Mouse (Mus musculus) small intestine, adult 2 months (tissue): ENCODE measurements around the gene Atpaf2. TPM values are rescaled to one million over a fixed set of nuclear protein-coding genes. Genes with fewer than 3 reads are reported as not detected.

ENCODE experiments used
- H3K27ac ChIP-seq: fragments of 200-500 bp; 2 replicates; pipeline ENCODE4 v1.5.1; 2012; ENCODE audit warnings: low read depth, low read length, control low read depth, inconsistent platforms; ENCODE audit not compliant: insufficient read depth
- H3K27me3 ChIP-seq: fragments of 200-500 bp; 2 replicates; pipeline ENCODE4 v1.6.1; 2012; ENCODE audit warnings: mild to moderate bottlenecking, moderate library complexity, low read length, inconsistent platforms; ENCODE audit not compliant: control insufficient read depth, insufficient read depth
- H3K36me3 ChIP-seq: fragments of 200-500 bp; 2 replicates; pipeline ENCODE4 v1.6.1; 2012; ENCODE audit warnings: mild to moderate bottlenecking, low read length, control low read depth, inconsistent platforms; ENCODE audit not compliant: control insufficient read depth, insufficient read depth
- H3K4me1 ChIP-seq: fragments of 200-500 bp; 2 replicates; pipeline ENCODE4 v1.6.1; 2012; ENCODE audit warnings: low read length, inconsistent platforms, mixed read lengths; ENCODE audit not compliant: control insufficient read depth, insufficient read depth, insufficient read length
- H3K4me3 ChIP-seq: fragments of 200-500 bp; 2 replicates; pipeline ENCODE4 v1.5.1; 2012; ENCODE audit warnings: low read depth, mild to moderate bottlenecking, control low read depth, inconsistent platforms, low read length, moderate library complexity
- CTCF ChIP-seq: fragments of 200-500 bp; IDR thresholded peaks from 2 replicates; pipeline ENCODE4 v1.5.1; 2012; ENCODE audit warnings: low read depth, mild to moderate bottlenecking, control low read depth, inconsistent platforms, low read length, moderate library complexity, mixed read lengths; ENCODE audit not compliant: insufficient replicate concordance, insufficient read length; ENCODE audit errors: extremely low read depth
- POLR2A ChIP-seq: fragments of 200-500 bp; IDR thresholded peaks from 2 replicates; pipeline ENCODE4 v1.6.1; 2012; ENCODE audit warnings: low read depth, mild to moderate bottlenecking, control low read depth, inconsistent platforms, low read length, moderate library complexity
- WGBS: fragments of 180-500 bp; shearing (Covaris S2); methylation state at CpG from one replicate; pipeline ENCODE4 v1.1.7; 2018; 5-methylcytosine and 5-hydroxymethylcytosine counted together
- polyA plus RNA-seq: library from polyadenylated mRNA; depleted of rRNA; stranded (reverse); fragments of >200 nt; gene quantifications from 2 replicates; pipeline ENCODE4 v1.2.3, GENCODE M21; 2012; rRNA removed

The Atpaf2 gene
- polyA plus RNA-seq: 11.4 and 29.7 TPM in 2 replicates

DNA sequence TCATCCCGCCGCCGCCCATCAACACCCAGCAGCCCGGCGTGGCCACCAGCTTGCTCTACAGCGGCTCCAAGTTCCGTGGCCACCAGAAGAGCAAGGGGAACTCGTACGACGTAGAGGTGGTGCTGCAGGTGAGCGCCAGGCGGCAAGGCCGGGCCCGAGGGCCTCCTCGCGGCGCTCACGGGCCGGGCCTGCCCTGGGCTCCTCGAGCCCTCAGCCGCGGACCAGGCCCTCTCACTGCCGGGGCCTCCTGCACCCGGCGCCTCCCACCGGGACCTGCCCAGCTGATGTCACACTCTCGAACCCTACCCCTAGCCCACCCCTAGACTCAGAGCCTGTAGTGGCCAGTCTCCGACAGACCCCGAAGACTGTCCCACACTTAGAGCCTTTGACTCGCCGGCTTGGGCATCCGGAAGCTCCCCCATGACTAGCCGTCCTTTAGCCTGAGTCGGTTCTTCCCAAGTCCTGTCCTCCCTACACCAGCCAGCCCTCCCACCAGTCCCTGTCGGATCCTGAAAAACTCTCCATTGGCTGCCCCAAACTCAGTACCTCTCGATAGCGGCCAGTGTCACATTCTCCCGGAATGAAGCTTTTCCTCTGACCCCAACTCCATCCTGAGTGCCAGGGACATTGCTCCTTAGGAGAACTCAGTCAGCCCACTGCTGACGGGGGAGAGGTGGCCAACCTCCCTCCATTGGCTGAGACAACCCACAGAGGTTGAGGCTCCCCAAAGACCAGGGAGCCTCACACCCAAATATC is at the start of gene Atpaf2:
Atpaf2 (minus strand) TSS at position 741 of the 756 bp plus-strand sequence.
- peak within 1 kb of the TSS; percentile 77 for H3K27ac ChIP-seq
- under 1% methylated on average over 39 of the region's 39 CpGs for WGBS
- H3K4me3 ChIP-seq: peak within 1 kb of the TSS; percentile 84
- H3K36me3 ChIP-seq: no peaks in the 10 kb centered on the region
- no peak for TF ChIP-seq POLR2A
- TF ChIP-seq CTCF: no peak
- H3K4me1 ChIP-seq: peaks cover 2% of the 10 kb centered on the region; the same call in 1 of the 2 replicates
- no peaks in the 10 kb centered on the region for H3K27me3 ChIP-seq

DNA sequence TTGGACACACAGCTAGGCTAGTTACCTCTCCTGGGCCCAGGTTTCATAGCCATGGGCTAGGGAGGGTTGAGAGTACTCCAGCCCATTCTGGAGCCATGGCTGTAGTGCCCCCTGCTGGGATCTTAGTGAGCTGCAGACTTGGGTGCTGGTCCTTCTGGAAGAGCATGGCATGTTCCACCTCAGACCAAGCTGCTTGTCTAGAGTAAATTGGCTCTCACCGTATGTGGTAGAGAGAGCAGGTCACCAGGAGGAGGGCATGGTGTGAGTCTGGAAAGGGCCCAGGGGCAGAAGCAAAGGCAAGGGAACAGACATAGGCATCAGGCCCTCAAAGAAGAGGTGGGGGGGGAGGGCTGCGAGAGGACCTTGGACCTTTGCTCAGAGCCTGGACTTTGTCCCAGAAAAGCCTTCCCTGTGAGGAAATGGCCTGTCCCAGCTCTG is 47.7 kb upstream of the Atpaf2 start:
- TF ChIP-seq POLR2A (no peak), CTCF (peak; percentile 76; the same call in 1 of the 2 replicates)
- no peak overlapping the region for H3K4me3 ChIP-seq
- no peaks in the 10 kb centered on the region for H3K27me3 ChIP-seq
- WGBS: 17% methylated on average over 2 of the region's 2 CpGs
- H3K4me1 ChIP-seq: peaks cover 7% of the 10 kb centered on the region; the same call in 1 of the 2 replicates
- H3K36me3 ChIP-seq: peaks cover 65% of the 10 kb centered on the region
- peak overlapping the region; percentile 33 for H3K27ac ChIP-seq

DNA sequence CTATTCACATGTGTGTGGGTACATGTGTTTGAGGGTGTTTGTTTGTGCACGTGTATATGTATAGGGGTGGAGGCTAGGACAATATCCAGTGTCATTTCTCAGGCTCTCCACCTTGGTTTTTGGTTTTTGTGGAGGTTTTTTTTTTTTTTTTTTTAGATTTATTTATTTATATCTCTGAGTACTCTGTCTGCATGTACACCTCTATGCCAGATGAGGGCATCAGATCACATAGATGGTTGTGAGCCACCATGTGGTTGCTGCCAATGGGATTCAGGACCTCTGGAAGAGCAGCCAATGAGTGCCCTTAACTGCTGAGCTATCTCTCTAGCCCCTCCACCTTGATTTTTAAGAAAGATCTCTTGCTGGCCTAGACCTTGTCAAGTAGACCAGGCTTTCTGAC is 39.7 kb upstream of the Atpaf2 start:
- Histone ChIP-seq H3K27me3 (no peaks in the 10 kb centered on the region), H3K36me3 (peaks cover 60% of the 10 kb centered on the region), H3K27ac (no peak overlapping the region), H3K4me1 (peaks cover 7% of the 10 kb centered on the region; the same call in 1 of the 2 replicates), H3K4me3 (no peak overlapping the region)
- TF ChIP-seq POLR2A: no peak
- no peak for TF ChIP-seq CTCF
- 88% methylated on average over 1 of the region's 1 CpGs for WGBS

DNA sequence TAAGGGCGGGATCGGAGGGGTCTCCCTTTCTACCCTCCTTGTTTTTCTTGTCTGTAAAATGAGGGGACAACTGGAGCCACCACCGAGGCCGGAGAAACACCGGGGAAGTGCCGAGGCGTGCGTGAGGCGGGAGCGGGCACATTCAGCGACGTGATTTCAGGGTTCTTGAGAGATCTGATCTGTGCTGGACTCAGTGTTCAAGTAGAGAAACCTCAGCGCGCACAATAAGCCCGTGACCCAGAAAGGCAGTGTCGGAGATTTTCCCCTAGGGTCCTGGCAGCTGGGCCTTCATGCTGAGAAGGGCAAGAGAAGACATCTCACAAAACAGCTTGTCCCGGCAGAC is 36.5 kb upstream of the Atpaf2 start:
- H3K4me1 ChIP-seq: peaks cover 7% of the 10 kb centered on the region; the same call in 1 of the 2 replicates
- under 1% methylated on average over 17 of the region's 17 CpGs for WGBS
- peak overlapping the region; percentile 86 for H3K4me3 ChIP-seq
- H3K27ac ChIP-seq: no peak overlapping the region
- peaks cover 27% of the 10 kb centered on the region for H3K36me3 ChIP-seq
- no peaks in the 10 kb centered on the region for H3K27me3 ChIP-seq
- no peak for TF ChIP-seq CTCF
- TF ChIP-seq POLR2A: no peak; the same call in 1 of the 2 replicates

DNA sequence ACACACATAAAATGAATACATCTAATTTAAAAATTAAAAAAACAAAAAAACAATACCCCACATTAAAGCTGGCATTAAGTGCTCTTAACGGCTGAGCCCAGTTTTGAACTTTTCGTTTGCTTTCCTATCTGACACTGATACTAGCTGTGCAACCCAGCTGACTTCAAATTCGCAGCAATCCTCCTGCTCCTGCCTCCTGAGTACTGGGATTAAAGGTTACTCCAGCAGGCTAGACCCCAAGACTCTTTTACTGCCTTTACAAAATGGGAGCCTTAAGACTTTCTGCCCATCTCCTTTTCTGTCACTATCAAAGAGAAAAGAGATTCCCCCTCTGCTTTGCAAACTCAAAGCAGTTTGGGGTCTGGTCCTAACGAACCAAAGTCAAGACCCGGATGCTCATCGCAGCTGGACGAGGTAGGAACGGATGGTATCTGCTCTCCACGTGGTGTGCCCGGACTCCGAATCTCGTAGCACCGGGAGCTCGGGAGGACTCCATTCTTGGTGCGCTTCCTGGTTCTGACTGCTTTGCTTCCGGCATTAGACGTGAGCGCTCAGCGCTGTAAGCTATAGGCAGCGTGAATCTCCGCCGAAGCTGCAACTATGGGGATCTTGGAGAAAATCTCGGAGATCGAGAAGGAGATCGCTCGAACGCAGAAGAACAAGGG is 36.0 kb upstream of the Atpaf2 start, which contains the start of gene Drg2:
Drg2 (plus strand) TSS at position 512 of the 665 bp plus-strand sequence.
- Histone ChIP-seq H3K4me1 (peaks cover 7% of the 10 kb centered on the region; the same call in 1 of the 2 replicates), H3K27ac (no peak within 1 kb of the TSS), H3K27me3 (no peaks in the 10 kb centered on the region), H3K36me3 (peaks cover 22% of the 10 kb centered on the region), H3K4me3 (peak within 1 kb of the TSS; percentile 86)
- WGBS: 4% methylated on average over 27 of the region's 27 CpGs
- TF ChIP-seq CTCF (no peak), POLR2A (peak; percentile 45; the same call in 1 of the 2 replicates)

DNA sequence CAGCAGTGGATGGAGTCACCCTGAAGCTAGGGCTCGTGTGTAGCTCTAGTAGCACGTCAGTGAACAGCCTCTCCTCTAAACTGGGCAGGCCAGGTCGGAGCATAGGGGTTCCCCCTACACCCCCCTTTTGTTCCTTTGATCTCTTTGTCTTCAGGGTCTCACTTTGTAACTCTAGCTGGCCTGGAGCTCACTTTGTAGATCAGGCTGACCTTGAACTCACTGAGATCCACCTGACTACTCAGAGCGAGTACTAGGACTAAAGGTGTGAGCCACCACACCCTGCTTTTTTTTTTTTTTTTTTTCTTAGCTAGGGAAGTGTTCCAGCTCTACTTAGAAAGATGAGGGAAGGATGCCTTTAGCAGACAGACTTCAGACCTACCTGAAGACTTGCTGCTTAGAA is 25.8 kb upstream of the Atpaf2 start:
- 70% methylated on average over 4 of the region's 4 CpGs for WGBS
- TF ChIP-seq CTCF: no peak
- TF ChIP-seq POLR2A: no peak
- no peaks in the 10 kb centered on the region for H3K4me1 ChIP-seq
- peaks cover 33% of the 10 kb centered on the region for H3K36me3 ChIP-seq
- H3K27ac ChIP-seq: no peak overlapping the region
- H3K4me3 ChIP-seq: no peak overlapping the region
- no peaks in the 10 kb centered on the region for H3K27me3 ChIP-seq

DNA sequence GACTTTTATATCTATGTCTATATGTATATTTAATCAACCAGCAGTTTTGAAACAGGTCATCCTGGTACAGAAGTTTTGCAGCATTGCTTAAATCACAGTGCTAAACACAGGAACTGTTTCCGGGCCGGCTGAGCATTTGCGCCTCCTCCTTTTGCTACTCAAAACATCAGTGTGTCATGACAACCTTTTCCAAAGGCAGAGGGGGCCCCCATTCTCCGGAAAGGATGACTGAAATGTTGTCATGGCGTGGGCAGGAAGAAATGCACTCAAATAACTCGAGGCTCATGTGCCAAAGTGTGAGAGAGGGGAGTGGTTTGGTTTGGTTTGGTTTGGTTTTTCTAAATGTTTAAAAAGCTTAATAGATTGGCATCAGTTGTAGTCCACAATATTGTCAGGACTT is 24.6 kb upstream of the Atpaf2 start:
- Histone ChIP-seq H3K27me3 (no peaks in the 10 kb centered on the region), H3K4me1 (no peaks in the 10 kb centered on the region), H3K36me3 (peaks cover 43% of the 10 kb centered on the region), H3K4me3 (no peak overlapping the region), H3K27ac (no peak overlapping the region)
- WGBS: 85% methylated on average over 6 of the region's 6 CpGs
- TF ChIP-seq CTCF (no peak), POLR2A (no peak)
